Mouse (Mus musculus): ENCODE measurements at regions not wholly inside any gene's neighbourhood (a gene's known extent, or its start where the extent isn't known, plus 50 kb on each side); places are given as distances from the start of the nearest gene placed in this dataset.

DNA sequence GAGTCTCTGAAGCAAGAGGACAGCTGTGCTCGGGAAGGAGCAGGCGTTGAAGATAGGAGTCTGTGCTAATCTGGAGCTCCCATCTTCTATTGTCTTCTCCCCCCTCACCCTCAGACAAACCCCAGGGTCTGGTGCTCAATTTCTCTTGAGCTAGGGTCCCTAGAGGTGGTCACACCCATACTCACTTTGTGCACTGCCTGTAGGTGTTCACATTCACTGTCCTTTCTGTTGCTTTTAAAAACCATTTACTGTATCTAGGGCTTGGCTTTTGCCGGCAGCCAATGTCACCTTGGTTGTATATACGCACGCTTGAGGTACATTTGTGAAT, 319.6 kb upstream of the Jarid2 start:
- TF ChIP-seq GATA1 (IDR thresholded peaks at IDR 0.05; ENCODE audit: low read length) = no peak

DNA sequence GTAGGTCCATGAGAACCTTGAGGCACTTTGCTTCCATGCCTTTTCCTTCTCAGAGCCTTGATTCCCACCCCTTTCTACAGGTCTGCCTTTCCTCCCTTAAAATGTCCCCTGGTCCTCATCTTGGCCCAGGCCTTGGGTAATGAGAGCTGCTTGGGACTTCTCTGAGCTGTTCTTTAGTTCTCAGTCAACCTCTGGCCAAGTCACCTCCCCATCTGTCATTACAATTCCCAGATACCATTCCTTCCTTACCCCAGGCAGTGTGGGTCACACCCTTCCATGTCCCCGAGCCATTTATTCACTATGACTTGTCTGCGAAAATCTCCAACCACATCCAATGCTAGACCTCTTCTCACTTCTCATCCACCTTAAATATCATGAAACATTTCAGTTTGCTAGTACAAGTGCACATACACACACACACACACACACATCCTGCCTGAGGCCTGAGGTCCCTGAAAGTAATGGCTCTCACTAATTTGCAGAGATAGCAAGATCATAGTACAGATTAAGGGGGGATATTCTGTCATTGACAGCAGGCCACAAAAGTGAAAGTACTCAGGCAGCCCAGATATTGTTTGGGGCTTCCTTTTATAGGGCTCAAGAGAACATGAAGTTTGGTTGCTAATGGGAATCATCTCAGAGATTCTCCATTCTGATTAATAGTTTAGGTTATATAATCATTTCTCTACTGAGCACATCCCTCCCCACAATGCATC, 317.3 kb upstream of the Jarid2 start:
- no peak for TF ChIP-seq GATA1 (IDR thresholded peaks at IDR 0.05; ENCODE audit: low read length)

DNA sequence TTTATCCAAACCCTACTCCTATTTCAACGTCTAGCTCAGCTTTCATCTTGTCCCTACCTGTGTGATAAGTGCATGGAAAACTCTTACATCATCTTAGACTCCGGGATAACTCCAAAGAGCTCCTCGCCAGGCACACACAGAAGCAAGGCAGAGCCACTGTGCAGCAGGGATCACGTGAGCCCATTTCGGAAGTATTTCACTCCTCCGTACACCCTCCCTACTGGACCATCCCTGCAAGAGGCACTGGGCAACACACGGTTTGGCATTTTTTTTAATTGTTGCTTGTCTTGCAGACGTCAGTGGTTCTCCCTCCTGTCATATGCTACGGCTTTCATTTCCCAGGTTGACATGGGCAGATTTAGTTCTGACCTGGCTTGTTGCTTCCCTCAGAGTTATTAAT, 316.0 kb upstream of the Jarid2 start:
- TF ChIP-seq GATA1 (IDR thresholded peaks at IDR 0.05; ENCODE audit: low read length) = no peak

DNA sequence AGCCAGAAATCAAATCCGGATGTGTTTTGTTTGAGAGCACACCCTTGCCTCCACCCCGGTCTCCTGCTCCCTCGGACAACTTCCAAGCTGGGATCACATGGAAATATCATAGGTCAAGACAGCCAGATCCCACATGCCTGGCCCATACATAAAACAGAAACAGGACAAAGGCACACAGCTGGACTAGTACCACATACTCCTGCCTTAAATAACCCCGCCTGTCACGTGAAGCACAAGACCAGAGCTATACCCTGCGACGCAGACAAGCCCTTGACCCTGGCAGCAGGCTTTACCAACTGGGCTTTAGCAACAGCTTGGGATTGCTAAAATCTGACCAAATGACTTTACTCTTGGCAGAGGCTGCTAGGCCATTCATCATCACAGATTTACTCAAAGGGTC, 313.3 kb upstream of the Jarid2 start:
- no peak for TF ChIP-seq GATA1 (IDR thresholded peaks at IDR 0.05; ENCODE audit: low read length)

DNA sequence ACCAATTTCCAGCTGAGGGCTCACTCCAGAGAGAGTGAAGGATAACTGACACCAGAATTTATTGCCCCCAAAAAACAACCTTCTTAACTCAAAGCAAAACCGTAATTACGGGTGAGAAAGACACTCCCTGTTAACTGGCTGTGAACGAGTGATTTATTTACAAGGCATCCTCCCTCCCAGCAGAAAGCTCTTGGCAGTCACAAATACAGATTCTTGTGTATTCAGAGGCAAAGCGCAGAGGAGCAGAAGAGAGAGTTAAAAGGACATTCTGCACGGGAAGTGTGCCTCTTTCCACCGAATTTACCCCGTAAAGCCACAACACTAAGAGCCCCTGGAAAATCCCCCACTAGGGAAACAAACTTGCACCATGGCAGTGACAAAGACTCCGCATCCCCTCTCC, 312.3 kb upstream of the Jarid2 start:
- no peak for TF ChIP-seq GATA1 (IDR thresholded peaks at IDR 0.05; ENCODE audit: low read length)

DNA sequence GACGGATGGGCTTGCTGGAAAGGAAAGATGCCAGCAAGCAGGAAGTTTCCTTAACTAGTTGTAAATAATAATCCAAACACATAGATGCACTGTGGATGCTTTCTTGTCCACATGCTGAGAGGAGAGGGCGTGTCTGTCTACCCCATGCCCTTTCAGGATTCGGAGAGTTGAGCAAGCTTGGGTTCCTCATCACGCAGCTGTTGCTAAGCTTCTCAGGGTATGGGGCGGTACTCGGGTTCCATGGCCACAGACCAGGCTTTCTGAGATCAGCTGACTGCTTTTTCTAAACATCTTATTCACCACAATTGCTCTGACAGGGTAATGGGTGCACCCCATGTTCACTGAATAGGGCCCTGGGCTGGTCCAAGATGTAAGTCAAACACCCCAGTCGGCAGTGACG, 310.2 kb upstream of the Jarid2 start:
- no peak for TF ChIP-seq GATA1 (IDR thresholded peaks at IDR 0.05; ENCODE audit: low read length)

DNA sequence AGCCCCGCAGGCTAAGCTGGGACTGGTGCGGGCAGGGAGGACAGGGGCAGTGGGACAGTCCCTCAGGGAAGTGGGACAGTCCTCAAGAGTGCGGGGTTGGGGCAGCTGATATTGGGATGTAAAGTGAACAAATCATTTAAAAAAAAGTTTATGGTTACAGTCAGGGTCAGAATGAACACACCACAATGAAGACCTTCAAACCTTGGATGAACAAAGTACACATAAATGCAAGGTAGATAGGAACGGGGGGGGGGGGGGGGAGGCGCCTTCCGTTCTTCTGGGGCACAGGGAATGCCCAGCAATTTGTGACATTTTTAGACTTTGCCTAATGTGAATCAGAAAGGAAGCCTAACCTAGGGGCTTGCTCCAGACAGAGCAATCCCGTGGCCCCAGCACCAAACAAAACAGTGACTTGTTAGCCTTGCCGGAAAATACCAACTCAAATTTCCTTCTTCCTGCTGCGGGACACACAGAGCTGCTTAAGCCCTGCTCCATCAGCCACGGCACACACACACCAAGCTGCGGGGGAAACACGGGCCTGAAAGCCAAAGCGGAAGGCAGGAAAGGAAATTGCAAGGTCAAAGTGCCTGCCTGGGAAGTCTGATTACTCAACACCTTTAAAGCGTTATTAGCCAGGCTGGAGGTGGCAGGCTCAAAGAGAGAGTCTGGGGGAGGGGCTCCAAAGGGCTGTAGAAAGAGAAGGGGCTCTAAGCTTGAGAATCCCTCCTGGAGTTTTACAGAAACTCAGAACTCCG, 309.6 kb upstream of the Jarid2 start:
- no peak for TF ChIP-seq GATA1 (IDR thresholded peaks at IDR 0.05; ENCODE audit: low read length)

DNA sequence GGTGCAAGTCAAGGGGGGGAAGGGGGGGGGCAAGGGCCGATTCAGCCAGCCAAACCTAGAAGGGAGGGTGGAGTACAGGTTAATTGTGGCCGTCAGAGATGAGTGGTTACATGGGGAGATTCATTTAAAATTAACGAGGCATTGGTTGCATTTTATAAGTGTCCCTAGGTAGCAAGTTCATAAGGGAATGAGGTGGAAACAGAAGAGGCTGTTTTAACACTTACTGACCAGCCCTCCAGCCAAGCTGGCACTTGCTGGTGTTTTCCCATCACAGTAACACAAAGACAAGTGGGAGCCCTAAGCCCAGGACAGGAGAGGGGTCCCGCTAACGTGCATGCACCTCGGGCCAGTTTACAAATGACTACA, 309.1 kb upstream of the Jarid2 start:
- TF ChIP-seq GATA1 (IDR thresholded peaks at IDR 0.05; ENCODE audit: low read length) = no peak

DNA sequence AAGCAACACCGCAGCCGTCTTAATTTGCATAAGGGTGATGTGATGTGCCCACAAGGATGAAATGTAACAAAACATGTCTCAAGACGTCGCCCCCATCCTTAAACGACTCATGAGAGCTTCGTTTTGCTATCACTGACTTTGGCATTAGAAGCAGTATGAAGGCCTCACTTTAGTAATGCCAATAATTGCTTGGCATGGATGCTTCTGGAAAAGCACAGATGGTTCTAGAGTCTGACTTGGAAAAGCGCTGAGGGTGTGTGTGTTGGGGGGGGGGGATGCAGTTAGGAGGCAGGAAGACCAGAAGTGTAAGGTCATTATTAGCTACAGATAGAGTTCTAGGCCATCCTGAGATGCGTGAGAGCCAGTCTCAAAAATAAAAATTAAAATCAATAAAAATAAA, 308.3 kb upstream of the Jarid2 start:
- TF ChIP-seq GATA1 (IDR thresholded peaks at IDR 0.05; ENCODE audit: low read length) = no peak

DNA sequence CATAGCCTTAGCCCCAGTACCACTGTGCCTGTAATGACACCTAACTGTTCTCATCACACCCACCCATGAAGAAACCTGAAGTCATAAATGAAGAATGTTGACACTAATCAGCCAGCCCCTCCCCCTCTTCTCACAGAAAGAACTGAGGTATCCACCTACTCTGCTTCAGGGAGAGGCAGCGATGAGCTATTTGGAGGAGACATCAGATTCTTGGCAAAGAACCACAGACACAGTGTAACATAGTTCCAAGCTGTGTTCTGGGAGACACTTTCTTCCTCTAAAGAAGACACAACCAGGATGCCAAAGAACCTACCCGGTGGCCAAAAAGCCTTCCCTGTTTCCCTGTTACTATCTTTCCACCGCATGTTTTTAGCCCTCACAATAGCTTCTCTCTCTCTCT, 307.8 kb upstream of the Jarid2 start:
- TF ChIP-seq GATA1 (IDR thresholded peaks at IDR 0.05; ENCODE audit: low read length) = no peak

DNA sequence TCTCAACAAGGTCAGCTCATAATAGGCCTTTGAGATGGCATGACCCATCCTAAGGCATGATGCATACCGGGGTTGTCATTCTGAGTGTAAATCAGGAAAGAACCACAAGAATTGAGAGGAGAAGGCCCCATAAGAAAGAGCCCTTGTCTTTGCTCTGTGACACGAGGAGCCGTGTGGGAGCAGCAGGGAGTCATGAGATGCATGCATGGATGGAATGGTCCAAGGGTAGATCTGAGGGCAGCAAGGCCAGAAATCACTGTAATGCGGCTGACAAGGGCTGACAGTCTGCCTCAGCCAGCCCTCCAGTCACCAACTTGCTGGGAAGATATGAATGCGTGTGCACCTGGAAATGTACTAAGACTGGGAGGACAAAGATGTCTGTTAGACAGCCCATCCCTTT, 307.4 kb upstream of the Jarid2 start:
- no peak for TF ChIP-seq GATA1 (IDR thresholded peaks at IDR 0.05; ENCODE audit: low read length)

DNA sequence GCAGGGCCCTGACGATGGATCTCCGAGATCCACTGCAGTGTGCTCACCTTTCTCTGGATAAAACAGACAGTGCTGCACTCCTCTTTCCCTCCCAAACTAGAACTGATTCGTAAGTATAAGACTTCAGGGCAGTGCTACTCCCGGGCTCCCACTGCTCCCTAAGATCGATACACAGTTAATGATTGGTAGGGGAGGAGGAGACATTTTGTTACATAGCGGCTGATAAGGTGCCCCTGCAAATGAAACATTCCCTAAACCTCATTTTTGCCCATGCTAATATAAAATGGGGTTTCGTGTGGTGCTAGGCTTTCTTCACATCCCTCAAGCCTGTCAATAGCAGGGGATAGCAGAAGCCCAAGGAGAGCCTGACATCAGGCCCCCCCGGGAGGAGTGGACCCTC, 298.8 kb upstream of the Jarid2 start:
- no peak for TF ChIP-seq GATA1 (IDR thresholded peaks at IDR 0.05; ENCODE audit: low read length)

DNA sequence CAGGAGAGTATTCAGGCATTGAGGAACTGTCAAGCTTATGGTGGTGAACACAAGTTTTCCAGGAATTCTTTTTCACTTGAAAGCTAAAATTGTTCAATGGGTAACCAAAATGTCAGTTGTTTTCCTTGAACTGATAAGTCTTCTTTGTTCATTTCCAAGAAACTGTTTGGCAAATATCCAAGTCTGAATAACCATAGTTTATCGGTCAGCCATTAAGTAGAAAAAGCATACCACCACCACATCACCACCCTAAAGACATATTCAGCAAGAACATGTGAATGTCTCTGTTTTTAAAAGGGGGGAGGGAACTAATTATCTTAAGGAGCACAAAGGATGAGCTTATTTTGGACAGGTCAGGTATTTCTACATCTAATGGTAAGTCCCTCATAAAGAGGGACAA, 291.6 kb upstream of the Jarid2 start:
- TF ChIP-seq GATA1 (IDR thresholded peaks at IDR 0.05; ENCODE audit: low read length) = no peak

DNA sequence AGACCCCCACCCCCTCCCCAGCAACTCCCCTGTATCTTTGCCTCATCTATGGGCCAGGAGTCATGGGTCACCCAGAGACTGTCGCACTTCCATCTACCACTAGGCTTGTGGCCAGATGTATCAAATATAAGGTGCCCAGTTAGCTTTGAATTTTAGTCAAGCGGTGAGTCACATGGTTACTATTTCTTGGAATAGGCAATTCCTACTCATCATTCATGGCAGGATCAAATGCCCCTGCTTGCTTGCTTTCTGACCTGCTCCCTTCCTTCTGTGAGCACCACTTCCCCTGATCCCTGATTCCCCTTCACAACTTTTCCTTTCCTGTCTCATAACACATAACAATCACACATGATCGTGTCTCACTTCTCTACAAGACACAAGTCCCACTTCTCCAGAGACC, 288.2 kb upstream of the Jarid2 start:
- TF ChIP-seq GATA1 (IDR thresholded peaks at IDR 0.05; ENCODE audit: low read length) = no peak

DNA sequence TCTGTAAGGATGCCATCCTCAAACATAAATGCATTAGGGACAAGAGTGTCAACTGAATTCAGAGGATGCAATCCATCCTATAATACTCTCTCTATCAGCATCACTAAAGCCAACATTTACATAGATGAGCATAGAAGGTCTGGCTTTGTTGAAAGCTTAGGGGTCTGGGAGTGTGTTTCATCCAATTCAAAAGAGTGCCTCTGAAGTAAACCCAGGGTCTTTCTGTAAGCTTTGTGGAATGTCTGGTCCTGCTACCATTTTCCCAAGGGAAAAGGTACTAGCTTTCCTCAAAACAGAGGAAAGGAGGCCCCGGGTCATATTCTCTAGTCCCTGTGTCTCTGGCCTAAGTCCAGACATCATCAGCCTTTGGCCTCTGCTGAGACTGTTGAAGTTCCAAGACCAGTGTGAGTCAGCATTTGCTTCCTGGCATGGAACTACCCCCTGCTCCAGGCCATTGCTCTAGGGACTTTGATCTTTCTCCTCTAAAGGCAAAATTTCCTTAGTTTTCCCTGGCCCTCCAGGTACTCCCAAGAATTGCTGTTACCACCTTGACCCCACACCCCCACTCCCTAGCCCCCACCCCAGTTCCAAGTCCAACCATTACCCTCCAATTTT, 280.0 kb upstream of the Jarid2 start:
- TF ChIP-seq GATA1 (IDR thresholded peaks at IDR 0.05; ENCODE audit: low read length) = no peak

DNA sequence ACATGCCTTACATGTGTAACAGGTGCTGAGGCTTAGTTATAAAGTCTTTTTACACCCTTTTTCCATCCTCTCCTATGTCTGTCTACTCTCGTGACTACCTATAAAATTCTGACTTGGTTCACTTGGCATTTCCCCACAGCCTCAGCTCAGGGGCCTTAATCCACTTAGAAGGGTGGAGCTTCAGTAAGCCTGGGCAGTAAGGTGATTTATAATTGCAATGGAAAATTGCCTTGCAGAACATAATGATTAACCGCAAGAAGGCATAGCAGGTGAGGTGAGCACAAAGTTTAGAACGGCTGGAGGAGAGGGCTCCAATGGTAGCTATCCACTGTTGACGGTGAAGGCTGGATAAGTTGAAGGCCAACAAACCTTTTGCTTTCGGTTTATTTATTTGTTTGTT, 278.1 kb upstream of the Jarid2 start:
- TF ChIP-seq GATA1 (IDR thresholded peaks at IDR 0.05; ENCODE audit: low read length) = no peak

DNA sequence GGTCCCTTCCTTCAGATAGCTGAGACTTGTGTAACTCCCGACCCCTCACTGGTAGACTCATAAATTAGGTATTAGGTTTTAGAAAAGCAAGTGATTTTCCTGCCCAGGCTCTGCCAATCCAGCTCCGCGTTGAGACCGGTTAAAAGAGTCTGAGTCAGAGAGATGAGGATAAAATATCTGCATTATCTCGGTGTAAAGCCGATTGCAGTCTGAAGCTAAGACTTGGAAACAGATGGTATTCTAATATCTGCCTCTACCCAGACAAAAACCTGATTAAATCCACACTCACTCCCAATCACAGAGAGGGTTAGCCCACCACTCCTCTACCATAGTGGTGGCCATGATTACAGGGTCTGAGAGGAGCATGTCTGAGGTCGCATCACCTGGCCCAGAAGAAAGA, 276.1 kb upstream of the Jarid2 start:
- TF ChIP-seq GATA1 (IDR thresholded peaks at IDR 0.05; ENCODE audit: low read length) = no peak
